Mouse (Mus musculus) megakaryocyte, embryonic 14.5 days (primary cell): ENCODE data around the gene Sema4a.

Experiments
- FLI1 ChIP-seq: IDR thresholded peaks from 2 replicates; pipeline ENCODE4 v1.6.1; 2012; ENCODE audit warnings: low read length, inconsistent platforms, mixed read lengths
- GATA1 ChIP-seq: IDR thresholded peaks from 3 replicates; pipeline ENCODE4 v1.6.1; 2012; ENCODE audit warnings: mixed read lengths, low read length, inconsistent platforms, borderline replicate concordance

DNA sequence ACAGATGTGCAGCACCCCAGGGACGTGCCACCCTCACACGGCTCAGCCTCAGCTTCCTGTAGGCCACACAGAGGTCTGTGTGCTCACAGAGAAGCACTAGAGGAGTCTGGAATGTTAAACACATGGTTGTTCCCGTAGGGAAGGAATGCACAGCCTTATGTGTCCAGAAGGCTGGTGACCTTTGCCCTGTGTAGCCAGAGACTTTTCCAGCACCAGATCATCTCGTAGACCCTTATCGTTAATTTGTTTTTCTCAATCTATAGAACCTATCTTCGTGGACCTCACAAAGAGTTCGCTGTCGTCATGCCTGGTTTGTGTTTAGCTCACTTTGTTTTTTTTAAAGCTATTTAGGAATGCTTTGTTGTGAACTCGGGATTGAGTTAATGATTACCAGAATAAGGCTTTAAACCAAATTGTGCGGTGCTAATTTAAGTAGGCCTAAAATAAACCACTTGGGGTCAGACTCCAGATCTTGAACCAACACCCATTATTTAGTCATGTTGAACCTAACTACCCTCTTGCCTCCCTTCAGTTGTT lies 10.0 kb upstream of the Sema4a start:
- TF ChIP-seq GATA1 (no peak), FLI1 (no peak)
